Mouse (Mus musculus) small intestine, adult 2 months (tissue): Measurements from ENCODE around the gene Zbp1.

Source experiments
- CTCF ChIP-seq: fragments of 200-500 bp; IDR thresholded peaks from 2 replicates; pipeline ENCODE4 v1.5.1; 2012; ENCODE audit warnings: low read depth, mild to moderate bottlenecking, control low read depth, inconsistent platforms, low read length, moderate library complexity, mixed read lengths; ENCODE audit not compliant: insufficient replicate concordance, insufficient read length; ENCODE audit errors: extremely low read depth
- POLR2A ChIP-seq: fragments of 200-500 bp; IDR thresholded peaks from 2 replicates; pipeline ENCODE4 v1.6.1; 2012; ENCODE audit warnings: low read depth, mild to moderate bottlenecking, control low read depth, inconsistent platforms, low read length, moderate library complexity

- no peak for TF ChIP-seq CTCF
- TF ChIP-seq POLR2A = no peak
These were observed 38.7 kb downstream of the Zbp1 start for GRCm38 (mm10) chr2:173180026-173180425.
